In genomic region chr8:64657517-64657916, GRCm38 (mm10) we compare ENCODE assay signal across 23 mouse cellular contexts. TPM values are rescaled to one million over a fixed set of nuclear protein-coding genes. Genes with fewer than 3 reads are reported as not detected.
A peak's percentile ranks its signal among the peaks of the same experiment; 100 is the strongest.
DNase-seq lines count a peak whose midpoint lies in the region; ATAC-seq and TF ChIP-seq lines count a peak whose summit lies in the region.
"Had no signal": no experiment of that assay in that cellular context is flagged by ENCODE, and none has a peak within 500 bp of the region (broad histone marks: within the 10 kb centered on the region; RNA-seq: fewer than 3 reads in every experiment).

No protein-coding gene starts in this region.

- peak overlapping the region; percentile 70; the same call in 1 of the 2 replicates for H3K27ac ChIP-seq in hindbrain, postnatal 0 days
- no peak overlapping the region for H3K27ac ChIP-seq in hindbrain, embryonic 11.5 days (ENCODE audit: low read depth, low read length)
- H3K27ac ChIP-seq in forebrain, postnatal 0 days (ENCODE audit: low read depth, low read length) = no peak overlapping the region; the same call in 1 of the 2 replicates
- peak overlapping the region; percentile 69 for H3K27ac ChIP-seq in midbrain, embryonic 16.5 days (ENCODE audit: low read length)
- H3K27ac ChIP-seq: embryonic facial prominence, embryonic 15.5 days; intestine, embryonic 15.5 days; kidney, embryonic 15.5 days; limb, embryonic 13.5 days; liver, embryonic 13.5 days had no signal

- peaks cover 4% of the 10 kb centered on the region; the same call in 1 of the 2 replicates for H3K4me1 ChIP-seq in hindbrain, postnatal 0 days (ENCODE audit: insufficient read depth, low read length)
- 0 out of 2 replicates have a peak, but pooled peaks cover 2% of the 10 kb centered on the region for H3K4me1 ChIP-seq in hindbrain, embryonic 11.5 days (replicated peaks; ENCODE audit: control insufficient read depth, insufficient read depth, low read length)
- peaks cover 13% of the 10 kb centered on the region for H3K4me1 ChIP-seq in forebrain, postnatal 0 days (ENCODE audit: insufficient read depth)
- H3K4me1 ChIP-seq in midbrain, embryonic 16.5 days (ENCODE audit: control insufficient read depth, insufficient read depth, low read length) = peaks cover 27% of the 10 kb centered on the region
- H3K4me1 ChIP-seq: intestine, embryonic 15.5 days; kidney, embryonic 15.5 days; liver, embryonic 13.5 days had no signal

- WGBS in hindbrain, postnatal 0 days = 28% methylated on average over 7 of the region's 7 CpGs
- 25% methylated on average over 7 of the region's 7 CpGs for WGBS in hindbrain, embryonic 11.5 days
- 7% methylated on average over 7 of the region's 7 CpGs for WGBS in forebrain, postnatal 0 days
- 7% methylated on average over 7 of the region's 7 CpGs for WGBS in midbrain, embryonic 16.5 days

- peak; percentile 20 for DNase-seq in hindbrain, postnatal 0 days (ENCODE audit: low spot score)
- no peak for DNase-seq in hindbrain, embryonic 11.5 days (ENCODE audit: low spot score)
- DNase-seq in ZHBTc4 (ENCODE audit: low read depth, low spot score) = peak; percentile 50
- DNase-seq in forebrain, postnatal 0 days = peak; percentile 13
- no peak for DNase-seq in gastrocnemius, adult 8-10 months (ENCODE audit: low spot score in 2 of 2)
- no peak for DNase-seq in kidney, adult 9 months
- DNase-seq: gastrocnemius, adult 2 months; heart, postnatal 10 days; kidney, postnatal 4 days; liver, embryonic 13.5 days; lung, embryonic 14.5 days; lung, postnatal 36 days; thymus, postnatal 14 days had no signal

- no peaks in the 10 kb centered on the region for H3K36me3 ChIP-seq in hindbrain, postnatal 0 days (ENCODE audit: insufficient read depth, low read length)
- no peaks in the 10 kb centered on the region for H3K36me3 ChIP-seq in hindbrain, embryonic 11.5 days (ENCODE audit: control insufficient read depth, insufficient read depth, low read length)
- no peaks in the 10 kb centered on the region for H3K36me3 ChIP-seq in forebrain, postnatal 0 days (ENCODE audit: insufficient read depth)
- no peaks in the 10 kb centered on the region for H3K36me3 ChIP-seq in midbrain, embryonic 16.5 days (ENCODE audit: control insufficient read depth, insufficient read depth, low read length)
- H3K36me3 ChIP-seq: embryonic facial prominence, embryonic 15.5 days; intestine, embryonic 15.5 days; kidney, embryonic 15.5 days; limb, embryonic 13.5 days; liver, embryonic 13.5 days had no signal

- ATAC-seq in hindbrain, postnatal 0 days = no peak
- ATAC-seq in hindbrain, embryonic 11.5 days (ENCODE audit: low FRiP score) = no peak
- ATAC-seq in forebrain, postnatal 0 days = peak; percentile 25; the same call in 1 of the 2 replicates
- no peak for ATAC-seq in midbrain, embryonic 16.5 days
- ATAC-seq in CD4-positive, CD25-positive, alpha-beta regulatory T cell, adult 4 months = no peak
- ATAC-seq: intestine, embryonic 15.5 days had no signal

- H3K27me3 ChIP-seq in hindbrain, postnatal 0 days (ENCODE audit: insufficient read depth, low read length) = no peaks in the 10 kb centered on the region
- no peaks in the 10 kb centered on the region for H3K27me3 ChIP-seq in hindbrain, embryonic 11.5 days (ENCODE audit: control insufficient read depth, insufficient read depth, low read length)
- H3K27me3 ChIP-seq in forebrain, postnatal 0 days (ENCODE audit: insufficient read depth, low read length) = no peaks in the 10 kb centered on the region
- H3K27me3 ChIP-seq in midbrain, embryonic 16.5 days (ENCODE audit: control insufficient read depth, insufficient read depth, low read depth, low read length) = no peaks in the 10 kb centered on the region
- H3K27me3 ChIP-seq: embryonic facial prominence, embryonic 15.5 days; hindbrain, embryonic 13.5 days; intestine, embryonic 15.5 days; kidney, embryonic 15.5 days; limb, embryonic 13.5 days; liver, embryonic 13.5 days had no signal

- H3K4me2 ChIP-seq in hindbrain, postnatal 0 days (ENCODE audit: low read depth, low read length) = no peak overlapping the region
- H3K4me2 ChIP-seq in hindbrain, embryonic 11.5 days (replicated peaks; ENCODE audit: low read depth, low read length) = no peak overlapping the region
- no peak overlapping the region for H3K4me2 ChIP-seq in forebrain, postnatal 0 days (ENCODE audit: low read depth)
- H3K4me2 ChIP-seq in midbrain, embryonic 16.5 days (ENCODE audit: low read length) = no peak overlapping the region
- H3K4me2 ChIP-seq: embryonic facial prominence, embryonic 15.5 days; heart, embryonic 11.5 days; hindbrain, embryonic 13.5 days; intestine, embryonic 15.5 days; kidney, embryonic 15.5 days; limb, embryonic 13.5 days; liver, embryonic 13.5 days; lung, embryonic 14.5 days had no signal

- H3K9me3 ChIP-seq in hindbrain, postnatal 0 days (ENCODE audit: low read length) = no peaks in the 10 kb centered on the region
- H3K9me3 ChIP-seq in hindbrain, embryonic 11.5 days (ENCODE audit: control insufficient read depth, low read length) = no peaks in the 10 kb centered on the region
- H3K9me3 ChIP-seq in forebrain, postnatal 0 days (ENCODE audit: low read length) = no peaks in the 10 kb centered on the region
- H3K9me3 ChIP-seq in midbrain, embryonic 16.5 days (replicated peaks; ENCODE audit: control insufficient read depth, low read length, poor library complexity, severe bottlenecking) = no peaks in the 10 kb centered on the region
- H3K9me3 ChIP-seq: embryonic facial prominence, embryonic 15.5 days; hindbrain, embryonic 13.5 days; intestine, embryonic 15.5 days; kidney, embryonic 15.5 days; limb, embryonic 13.5 days; liver, embryonic 13.5 days had no signal

- no peak for TF ChIP-seq CTCF in hindbrain, postnatal 0 days (IDR thresholded peaks at IDR 0.05; ENCODE audit: low read depth)
- no peak for TF ChIP-seq CTCF in forebrain, postnatal 0 days (IDR thresholded peaks at IDR 0.05; ENCODE audit: low read depth)

- no peak overlapping the region for H3K4me3 ChIP-seq in hindbrain, postnatal 0 days (ENCODE audit: low read length)
- no peak overlapping the region for H3K4me3 ChIP-seq in hindbrain, embryonic 11.5 days (ENCODE audit: low read depth, low read length)
- no peak overlapping the region for H3K4me3 ChIP-seq in forebrain, postnatal 0 days (ENCODE audit: low read depth, low read length)
- H3K4me3 ChIP-seq in midbrain, embryonic 16.5 days (ENCODE audit: low read depth, low read length) = no peak overlapping the region
- H3K4me3 ChIP-seq: embryonic facial prominence, embryonic 15.5 days; gastrocnemius, adult 2 months; hindbrain, embryonic 13.5 days; intestine, embryonic 15.5 days; kidney, embryonic 15.5 days; limb, embryonic 13.5 days; liver, embryonic 13.5 days had no signal

- no peak overlapping the region for H3K9ac ChIP-seq in hindbrain, postnatal 0 days (replicated peaks; ENCODE audit: low read length)
- H3K9ac ChIP-seq in hindbrain, embryonic 11.5 days (ENCODE audit: low read depth, low read length) = no peak overlapping the region
- no peak overlapping the region for H3K9ac ChIP-seq in forebrain, postnatal 0 days
- H3K9ac ChIP-seq in midbrain, embryonic 16.5 days (ENCODE audit: low read depth, low read length) = no peak overlapping the region
- H3K9ac ChIP-seq: embryonic facial prominence, embryonic 15.5 days; hindbrain, embryonic 13.5 days; intestine, embryonic 15.5 days; kidney, embryonic 15.5 days; limb, embryonic 13.5 days; liver, embryonic 13.5 days; lung, embryonic 14.5 days had no signal

RNA-seq across cellular contexts. Expression of gene Cpe, which starts 35.3 kb away (rescaled TPM):
- total RNA-seq in hindbrain, postnatal 0 days (2014; rRNA removed) = 614 and 704 TPM in 2 replicates
- 1,088 and 1,129 TPM in 2 replicates for polyA plus RNA-seq in hindbrain, postnatal 0 days (2015; fragmentation: Nextera tagmentation; extraction: Ambion mirVana)
- 268 and 279 TPM in 2 replicates for polyA plus RNA-seq in hindbrain, embryonic 11.5 days (2014; fragmentation: Nextera tagmentation; extraction: Ambion mirVana)
- total RNA-seq in forebrain, postnatal 0 days (2014; rRNA removed) = 557 and 627 TPM in 2 replicates
- polyA plus RNA-seq in forebrain, postnatal 0 days (2015; fragmentation: Nextera tagmentation; extraction: Ambion mirVana) = 825 and 1,102 TPM in 2 replicates
- 930 and 1,054 TPM in 2 replicates for polyA plus RNA-seq in midbrain, embryonic 16.5 days (2015; fragmentation: Nextera tagmentation; extraction: Ambion mirVana)
- polyA plus RNA-seq in CD4-positive, CD25-positive, alpha-beta regulatory T cell, adult 4 months (2017; shearing (Covaris generic)) = 1 to 10 TPM; 1.3 to 2.3 TPM
- total RNA-seq in gastrocnemius, adult 8-10 months (2022) = 100 to 1,000 TPM; 236 to 331 (median 287) TPM
- total RNA-seq: granulocyte monocyte progenitor cell, adult 5-6 weeks; megakaryocyte-erythroid progenitor cell, adult 5-6 weeks had no signal

Comparison
In these comparisons a context has a peak if more than half of its experiments do, and no peak if none do; other contexts are left out.
1. DNase-seq: peak in hindbrain, postnatal 0 days (single experiment), ZHBTc4 (single experiment) and forebrain, postnatal 0 days (single experiment); none in hindbrain, embryonic 11.5 days (single experiment), gastrocnemius, adult 8-10 months (0 of 2) and kidney, adult 9 months (single experiment).
2. H3K27ac ChIP-seq: peak in hindbrain, postnatal 0 days (single experiment) and midbrain, embryonic 16.5 days (single experiment); none in hindbrain, embryonic 11.5 days (single experiment) and forebrain, postnatal 0 days (single experiment).
3. RNA of gene Cpe, which starts 35.3 kb away (polyA plus RNA-seq): 825 to 1,102 TPM in forebrain, postnatal 0 days, 1,088 to 1,129 TPM in hindbrain, postnatal 0 days, 930 to 1,054 TPM in midbrain, embryonic 16.5 days and 268 to 279 TPM in hindbrain, embryonic 11.5 days; 1.3 to 2.3 TPM in CD4-positive, CD25-positive, alpha-beta regulatory T cell, adult 4 months; every median in the first group is over 10 times any median in the second.